Mouse (Mus musculus): ENCODE measurements around the gene Susd6. TPM values are rescaled to one million over a fixed set of nuclear protein-coding genes. Genes with fewer than 3 reads are reported as not detected.
A peak's percentile ranks its signal among the peaks of the same experiment; 100 is the strongest.

Susd6 gene
- polyA plus RNA-seq, 1 experiment from 2014 or later, result 12.6 TPM

- Histone ChIP-seq H3K9ac (no peak overlapping the region), H3K9me3 (no peaks in the 10 kb centered on the region), H3K4me3 (no peak overlapping the region), H3K4me1 (replicated peaks) (peaks cover 23% of the 10 kb centered on the region), H3K27ac (replicated peaks) (no peak overlapping the region), H3K4me2 (no peak overlapping the region), H3K36me3 (no peaks in the 10 kb centered on the region), H3K27me3 (no peaks in the 10 kb centered on the region)
- no peak for ATAC-seq (ENCODE audit: low FRiP score, low read depth)
- WGBS, result 93% methylated on average over 1 of the region's 1 CpGs
These were observed 11.1 kb downstream of the Susd6 start for GRCm38 (mm10) chr12:80801443-80801842.

- no peak overlapping the region for H3K4me2 ChIP-seq
- H3K9me3 ChIP-seq, result no peaks in the 10 kb centered on the region
- no peaks in the 10 kb centered on the region for H3K36me3 ChIP-seq
- peak overlapping the region; percentile 43; the same call in 1 of the 2 replicates for H3K27ac ChIP-seq (replicated peaks)
- WGBS, result 40% methylated on average over 3 of the region's 3 CpGs
- no peak overlapping the region for H3K9ac ChIP-seq
- peaks cover 19% of the 10 kb centered on the region for H3K4me1 ChIP-seq (replicated peaks)
- ATAC-seq (ENCODE audit: low FRiP score, low read depth), result no peak
- H3K27me3 ChIP-seq, result no peaks in the 10 kb centered on the region
- H3K4me3 ChIP-seq, result no peak overlapping the region
These were observed 13.6 kb downstream of the Susd6 start for GRCm38 (mm10) chr12:80803924-80804323.

- Histone ChIP-seq H3K4me3 (no peak overlapping the region), H3K9me3 (no peaks in the 10 kb centered on the region), H3K27me3 (no peaks in the 10 kb centered on the region), H3K27ac (replicated peaks) (no peak overlapping the region), H3K9ac (no peak overlapping the region), H3K36me3 (no peaks in the 10 kb centered on the region), H3K4me2 (no peak overlapping the region), H3K4me1 (replicated peaks) (peaks cover 19% of the 10 kb centered on the region)
- ATAC-seq (ENCODE audit: low FRiP score, low read depth), result no peak
- 94% methylated on average over 6 of the region's 6 CpGs for WGBS
These were observed 14.6 kb downstream of the Susd6 start for GRCm38 (mm10) chr12:80804861-80805428.

GRCm38 (mm10) chr12:80807451-80808085 is 17.3 kb downstream of the Susd6 start:
- H3K27ac ChIP-seq (replicated peaks), result no peak overlapping the region
- 20% methylated on average over 2 of the region's 2 CpGs for WGBS
- H3K4me2 ChIP-seq, result no peak overlapping the region
- peaks cover 19% of the 10 kb centered on the region for H3K4me1 ChIP-seq (replicated peaks)
- no peaks in the 10 kb centered on the region for H3K36me3 ChIP-seq
- H3K27me3 ChIP-seq, result no peaks in the 10 kb centered on the region
- no peak overlapping the region for H3K4me3 ChIP-seq
- ATAC-seq (ENCODE audit: low FRiP score, low read depth), result no peak
- no peak overlapping the region for H3K9ac ChIP-seq
- H3K9me3 ChIP-seq, result no peaks in the 10 kb centered on the region

- no peak for ATAC-seq (ENCODE audit: low FRiP score, low read depth)
- Histone ChIP-seq H3K9me3 (no peaks in the 10 kb centered on the region), H3K4me3 (no peak overlapping the region), H3K36me3 (no peaks in the 10 kb centered on the region), H3K9ac (no peak overlapping the region), H3K27ac (replicated peaks) (no peak overlapping the region), H3K4me1 (replicated peaks) (peaks cover 9% of the 10 kb centered on the region), H3K4me2 (no peak overlapping the region), H3K27me3 (no peaks in the 10 kb centered on the region)
- WGBS, result 82% methylated on average over 2 of the region's 2 CpGs
These were observed 19.7 kb downstream of the Susd6 start for GRCm38 (mm10) chr12:80810005-80810404.

GRCm38 (mm10) chr12:80811646-80812509 is 21.6 kb downstream of the Susd6 start:
- H3K27me3 ChIP-seq, result no peaks in the 10 kb centered on the region
- no peak overlapping the region for H3K4me3 ChIP-seq
- H3K9me3 ChIP-seq, result no peaks in the 10 kb centered on the region
- ATAC-seq (ENCODE audit: low FRiP score, low read depth), result no peak
- no peak overlapping the region for H3K4me2 ChIP-seq
- H3K4me1 ChIP-seq (replicated peaks), result peaks cover 27% of the 10 kb centered on the region
- H3K9ac ChIP-seq, result no peak overlapping the region
- no peaks in the 10 kb centered on the region for H3K36me3 ChIP-seq
- H3K27ac ChIP-seq (replicated peaks), result 0 out of 2 replicates have a peak overlapping the region, but pooled peaks have one; percentile 11
- WGBS, result 45% methylated on average over 6 of the region's 6 CpGs

- Histone ChIP-seq H3K4me3 (no peak overlapping the region), H3K9ac (no peak overlapping the region), H3K27me3 (no peaks in the 10 kb centered on the region), H3K36me3 (no peaks in the 10 kb centered on the region), H3K4me2 (no peak overlapping the region), H3K27ac (replicated peaks) (no peak overlapping the region), H3K4me1 (replicated peaks) (peaks cover 27% of the 10 kb centered on the region), H3K9me3 (no peaks in the 10 kb centered on the region)
- ATAC-seq (ENCODE audit: low FRiP score, low read depth), result no peak
- WGBS, result 50% methylated on average over 1 of the region's 1 CpGs
These were observed 22.2 kb downstream of the Susd6 start for GRCm38 (mm10) chr12:80812510-80812820.

GRCm38 (mm10) chr12:80813456-80813855 is 23.1 kb downstream of the Susd6 start:
- H3K9me3 ChIP-seq, result no peaks in the 10 kb centered on the region
- no peak for ATAC-seq (ENCODE audit: low FRiP score, low read depth)
- H3K27me3 ChIP-seq, result no peaks in the 10 kb centered on the region
- H3K9ac ChIP-seq, result no peak overlapping the region
- H3K4me1 ChIP-seq (replicated peaks), result peaks cover 22% of the 10 kb centered on the region
- 92% methylated on average over 2 of the region's 2 CpGs for WGBS
- no peak overlapping the region for H3K4me2 ChIP-seq
- no peaks in the 10 kb centered on the region for H3K36me3 ChIP-seq
- H3K27ac ChIP-seq (replicated peaks), result no peak overlapping the region
- H3K4me3 ChIP-seq, result no peak overlapping the region

GRCm38 (mm10) chr12:80813872-80814271 is 23.6 kb downstream of the Susd6 start:
- no peaks in the 10 kb centered on the region for H3K9me3 ChIP-seq
- 95% methylated on average over 4 of the region's 4 CpGs for WGBS

GRCm38 (mm10) chr12:80814529-80814928 is 24.2 kb downstream of the Susd6 start:
- H3K4me2 ChIP-seq, result no peak overlapping the region
- H3K9me3 ChIP-seq, result no peaks in the 10 kb centered on the region
- ATAC-seq (ENCODE audit: low FRiP score, low read depth), result no peak
- 63% methylated on average over 3 of the region's 3 CpGs for WGBS
- H3K27me3 ChIP-seq, result no peaks in the 10 kb centered on the region
- no peak overlapping the region for H3K4me3 ChIP-seq
- no peak overlapping the region for H3K27ac ChIP-seq (replicated peaks)
- H3K4me1 ChIP-seq (replicated peaks), result peaks cover 22% of the 10 kb centered on the region
- no peak overlapping the region for H3K9ac ChIP-seq
- no peaks in the 10 kb centered on the region for H3K36me3 ChIP-seq

More at GRCm38 (mm10) chr12:80813872-80814271, 23.6 kb downstream of the Susd6 start:
- no peak overlapping the region for H3K4me3 ChIP-seq
- peaks cover 22% of the 10 kb centered on the region for H3K4me1 ChIP-seq (replicated peaks)
- H3K27ac ChIP-seq (replicated peaks), result no peak overlapping the region
- H3K4me2 ChIP-seq, result no peak overlapping the region
- no peak for ATAC-seq (ENCODE audit: low FRiP score, low read depth)
- no peak overlapping the region for H3K9ac ChIP-seq
- no peaks in the 10 kb centered on the region for H3K36me3 ChIP-seq
- no peaks in the 10 kb centered on the region for H3K27me3 ChIP-seq

- 48% methylated on average over 1 of the region's 1 CpGs for WGBS
- Histone ChIP-seq H3K4me2 (no peak overlapping the region), H3K9me3 (no peaks in the 10 kb centered on the region)
These were observed 25.0 kb downstream of the Susd6 start for GRCm38 (mm10) chr12:80815298-80815697.

GRCm38 (mm10) chr12:80815893-80816292 is 25.6 kb downstream of the Susd6 start:
- Histone ChIP-seq H3K36me3 (no peaks in the 10 kb centered on the region), H3K27me3 (no peaks in the 10 kb centered on the region), H3K4me3 (no peak overlapping the region), H3K9me3 (no peaks in the 10 kb centered on the region), H3K9ac (no peak overlapping the region), H3K4me2 (no peak overlapping the region), H3K27ac (replicated peaks) (no peak overlapping the region), H3K4me1 (replicated peaks) (peaks cover 22% of the 10 kb centered on the region)
- ATAC-seq (ENCODE audit: low FRiP score, low read depth), result no peak
- WGBS, result 77% methylated on average over 3 of the region's 3 CpGs

More at GRCm38 (mm10) chr12:80815298-80815697, 25.0 kb downstream of the Susd6 start:
- H3K4me3 ChIP-seq, result no peak overlapping the region
- H3K27ac ChIP-seq (replicated peaks), result no peak overlapping the region
- no peak overlapping the region for H3K9ac ChIP-seq
- H3K27me3 ChIP-seq, result no peaks in the 10 kb centered on the region
- H3K4me1 ChIP-seq (replicated peaks), result peaks cover 22% of the 10 kb centered on the region
- H3K36me3 ChIP-seq, result no peaks in the 10 kb centered on the region
- no peak for ATAC-seq (ENCODE audit: low FRiP score, low read depth)

All from hindbrain, embryonic 15.5 days (tissue).